Mouse (Mus musculus) G1E (cell line): ENCODE results near the gene Mef2a.

Experiments
- CTCF ChIP-seq: IDR thresholded peaks from 2 replicates; pipeline ENCODE4 v1.5.1; 2012; ENCODE audit warnings: low read depth, low read length, inconsistent platforms, mixed read lengths
- GATA1 ChIP-seq: IDR thresholded peaks from 2 replicates; pipeline ENCODE4 v1.6.1; 2012; ENCODE audit warnings: borderline replicate concordance, low read length, inconsistent platforms, mixed read lengths
- POLR2AphosphoS5 ChIP-seq: IDR thresholded peaks from 2 replicates; pipeline ENCODE4 v1.6.1; 2012; ENCODE audit warnings: low read depth, low read length, inconsistent platforms; ENCODE audit not compliant: insufficient replicate concordance
- TAL1 ChIP-seq: conservative IDR thresholded peaks from 2 replicates; pipeline ENCODE4 v1.6.1; 2012; ENCODE audit warnings: low read depth, low read length, inconsistent platforms, mixed read lengths

DNA sequence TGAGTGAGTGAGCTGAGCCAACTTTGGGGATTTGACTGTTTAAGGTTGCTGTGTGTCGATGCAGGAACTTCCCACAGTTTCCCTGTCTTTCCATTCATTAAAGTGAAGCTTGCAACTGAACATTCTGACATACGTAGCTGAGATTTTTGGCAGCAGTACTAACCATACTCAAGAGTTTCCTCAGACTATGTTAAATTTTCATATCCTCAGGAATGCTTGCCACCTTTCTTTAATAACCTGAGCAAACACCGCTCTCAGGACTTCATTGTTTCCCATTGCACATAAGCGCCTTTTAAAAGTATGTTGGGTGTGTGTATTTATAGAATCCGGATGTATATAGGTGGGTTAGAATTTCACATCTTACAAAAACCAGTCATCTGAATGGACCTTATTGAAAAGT is 45.5 kb upstream of the Mef2a start:
- TF ChIP-seq CTCF (no peak), POLR2AphosphoS5 (no peak), TAL1 (no peak), GATA1 (no peak)
